Mouse (Mus musculus): ENCODE results near the gene Fundc2.

The Fundc2 gene

DNA sequence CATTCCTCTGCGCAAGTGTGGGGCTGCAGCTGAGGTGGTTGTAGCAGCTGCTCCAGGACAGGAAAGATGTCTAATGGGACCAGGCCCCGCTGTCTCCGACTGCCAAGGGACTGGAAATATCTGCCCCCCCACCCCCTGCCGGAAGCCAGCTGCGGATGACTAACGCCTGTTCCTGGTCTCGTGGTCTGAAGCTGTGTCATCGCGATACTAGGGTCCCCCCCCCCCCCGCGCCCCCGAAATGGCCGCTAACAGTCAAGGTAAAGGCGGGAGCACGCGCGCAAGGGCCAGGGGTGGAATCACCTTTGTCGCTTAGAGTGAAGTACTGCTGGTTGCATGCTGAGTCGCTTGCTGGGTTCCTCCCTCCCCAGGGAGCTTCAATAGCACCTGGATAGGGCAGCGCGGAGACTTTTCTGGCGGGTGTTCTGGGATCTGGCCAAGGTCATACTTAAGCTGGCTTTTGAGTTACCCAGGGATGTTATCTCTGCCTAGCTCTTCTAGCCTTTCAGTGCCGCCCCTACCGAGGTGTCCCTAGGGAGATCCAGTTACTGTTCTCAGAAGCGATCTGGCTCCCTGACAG is at the start of gene Fundc2, which contains the start of gene F8:
TSS of gene Fundc2 (plus strand) at position 205 of the 577 bp plus-strand sequence.
TSS of gene F8 (minus strand) at position 421 of the 577 bp plus-strand sequence.
- DNase-seq (ENCODE audit: low spot score) = peak; percentile 75

DNA sequence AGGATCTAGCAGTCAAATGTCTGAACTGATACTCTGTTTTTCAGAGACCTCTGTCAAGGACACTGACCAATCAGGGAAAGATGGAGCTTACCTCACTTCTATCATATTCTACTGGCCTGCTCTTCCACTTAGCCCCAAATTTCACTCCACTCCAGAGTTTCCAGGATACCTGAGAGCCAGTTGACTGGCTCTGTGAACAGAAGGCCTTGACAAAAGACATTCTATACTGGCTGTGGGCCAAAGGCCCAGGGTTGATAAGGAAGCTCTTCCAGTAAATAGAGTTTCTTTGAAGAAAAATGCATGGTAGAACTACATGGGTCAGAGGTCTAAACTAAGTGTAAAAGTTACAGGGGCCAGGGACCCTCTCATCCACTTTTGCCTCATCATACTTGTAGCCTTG is 12.0 kb upstream of the Fundc2 start:
- DNase-seq (ENCODE audit: low spot score) = no peak

DNA sequence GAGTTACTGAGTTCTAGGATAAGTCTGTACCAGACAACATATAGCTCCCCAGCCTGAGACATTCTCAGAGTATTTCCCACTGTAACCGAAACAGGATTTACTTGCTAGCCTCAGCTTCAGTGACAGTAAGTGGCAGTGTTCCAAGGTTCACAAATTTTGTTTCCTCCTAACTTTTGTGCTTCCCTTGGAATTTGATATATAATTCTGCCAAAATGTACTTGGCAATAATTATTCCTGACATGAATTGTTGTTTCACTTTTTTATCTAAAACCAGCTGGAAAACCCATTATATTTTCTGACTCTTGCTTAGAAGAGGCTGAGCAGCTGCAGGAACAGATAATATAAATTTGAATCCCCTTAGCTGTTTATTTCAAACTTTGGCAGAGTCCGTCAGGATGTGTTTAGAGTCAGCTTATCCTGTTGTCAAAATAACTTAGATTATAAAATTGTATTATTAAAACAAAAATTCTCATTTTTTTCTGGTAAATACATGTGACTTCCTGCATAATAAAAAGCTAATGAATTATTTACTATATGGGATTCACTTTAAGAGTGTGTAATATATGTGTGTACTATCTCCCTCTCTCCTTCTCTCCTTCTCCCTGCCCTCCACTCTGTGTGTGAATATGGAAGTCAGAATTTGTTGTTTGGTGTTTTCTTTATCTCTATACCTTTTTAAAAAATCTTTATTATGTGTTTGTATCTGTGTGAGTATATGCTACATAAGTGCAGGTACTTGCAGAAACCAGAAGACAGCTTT is 9.4 kb upstream of the Fundc2 start:
- no peak for DNase-seq (ENCODE audit: low spot score)

DNA sequence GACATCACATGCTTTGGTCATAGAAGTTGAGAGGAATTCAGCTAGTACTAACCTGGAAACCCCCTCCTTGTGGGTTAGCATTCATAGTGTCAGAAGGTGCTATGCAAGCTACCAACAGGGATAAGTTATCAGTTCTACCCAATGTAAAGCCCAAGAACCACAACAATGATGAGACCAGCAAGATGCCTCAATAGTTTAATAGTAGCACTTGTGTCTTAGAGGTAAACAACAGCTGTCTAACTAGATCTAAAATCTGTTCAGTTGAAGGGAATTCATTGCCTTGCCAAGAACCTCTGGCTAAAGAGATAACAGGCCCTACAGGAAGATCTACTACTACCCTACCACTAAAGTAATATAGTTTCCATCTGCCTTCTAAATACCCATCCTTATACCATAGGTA is 5.4 kb upstream of the Fundc2 start:
- no peak for DNase-seq (ENCODE audit: low spot score)

DNA sequence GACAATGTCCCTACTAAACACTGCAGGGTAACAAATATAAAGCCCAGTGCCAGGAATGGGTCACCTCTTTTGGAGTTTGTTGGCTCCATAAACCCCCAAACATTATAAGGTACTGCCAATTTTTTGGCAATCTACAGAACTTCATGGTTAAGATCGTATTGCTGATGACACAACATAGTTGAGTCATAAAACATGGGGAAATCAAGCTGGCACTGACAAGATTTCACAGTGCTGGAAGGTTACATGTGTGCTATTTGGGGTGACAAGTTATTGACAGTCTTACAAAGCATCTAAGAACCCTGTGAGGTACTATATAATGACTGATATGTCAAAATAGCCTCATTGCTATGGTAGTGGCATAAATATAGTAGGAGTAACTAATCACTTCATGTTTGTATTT is 1.0 kb upstream of the Fundc2 start:
- DNase-seq (ENCODE audit: low spot score) = no peak

DNA sequence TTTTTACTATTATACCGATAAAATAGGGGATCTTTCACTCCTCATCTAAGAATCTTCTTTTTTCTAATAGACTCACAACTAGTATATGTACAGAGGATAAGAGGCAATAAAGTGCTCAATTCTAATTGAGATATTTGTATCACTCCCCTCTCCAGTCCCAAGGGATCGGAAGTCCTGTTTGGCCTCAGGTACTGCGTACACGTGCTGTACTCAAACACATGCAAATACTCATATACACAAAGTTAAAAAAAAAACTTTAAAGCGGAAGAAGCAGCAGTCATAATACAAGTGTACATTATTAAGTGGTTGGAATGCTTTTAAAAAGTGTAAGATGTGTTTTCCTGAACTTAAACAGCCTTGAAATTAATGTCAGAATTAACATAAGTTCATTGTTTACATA is 500 bp upstream of the Fundc2 start:
- DNase-seq (ENCODE audit: low spot score) = no peak

DNA sequence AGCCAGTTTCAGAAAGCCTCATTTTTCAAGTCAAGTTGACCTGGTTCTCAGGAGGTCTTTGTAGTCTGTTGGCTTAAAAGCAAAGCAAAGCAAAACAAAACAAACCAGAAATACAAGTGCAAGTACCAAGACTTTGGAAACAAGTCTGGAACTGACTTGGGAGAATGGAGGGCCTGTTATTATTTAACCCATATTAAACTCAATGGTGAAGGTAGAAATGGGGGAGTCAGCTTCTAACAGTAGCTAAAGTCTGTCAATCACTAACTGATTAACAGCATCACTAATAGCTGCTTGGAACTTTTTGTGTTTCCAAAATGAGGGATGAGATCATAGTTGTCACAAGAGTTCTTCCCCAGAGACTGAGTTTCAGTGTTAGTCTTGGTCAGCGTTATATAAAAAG is 17.3 kb downstream of the Fundc2 start:
- DNase-seq (ENCODE audit: low spot score) = no peak

DNA sequence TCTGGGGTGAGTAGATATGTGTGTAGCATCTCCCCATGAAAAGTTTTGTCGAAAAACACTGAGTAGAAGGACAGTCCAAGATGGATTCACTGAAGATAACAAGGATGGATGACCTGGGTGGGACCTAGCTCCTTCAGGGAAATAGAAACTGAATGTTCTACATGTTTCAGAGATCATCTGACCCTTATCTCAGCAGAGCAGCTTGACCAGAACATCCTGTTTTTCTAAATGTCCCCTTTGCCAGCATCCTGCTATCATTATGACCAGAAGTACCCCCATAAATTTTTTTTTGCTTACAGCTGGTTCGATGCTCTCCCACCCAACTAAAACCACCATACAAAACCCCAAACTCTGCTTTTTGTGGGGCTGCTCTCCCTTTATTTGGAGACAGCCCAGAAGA is 20.5 kb downstream of the Fundc2 start:
- no peak for DNase-seq (ENCODE audit: low spot score)

DNA sequence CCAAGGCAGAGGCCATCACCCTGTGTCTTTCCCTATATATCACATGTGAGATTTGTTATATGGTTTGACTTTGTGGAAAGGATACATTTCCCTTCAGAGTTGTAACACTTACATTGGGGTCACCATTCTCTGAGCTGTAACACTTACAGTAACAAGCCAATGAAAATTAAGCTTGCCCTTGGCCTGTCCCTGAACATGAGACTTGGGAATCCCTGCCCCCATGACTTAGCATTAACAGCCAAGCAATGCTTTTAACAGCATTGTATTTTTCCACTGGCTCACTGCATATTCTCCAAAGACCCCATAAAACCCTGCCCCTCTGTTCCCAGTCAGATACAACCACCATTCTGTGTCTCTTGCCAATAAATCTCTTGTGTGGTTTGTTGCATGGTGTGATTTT is 21.2 kb downstream of the Fundc2 start:
- DNase-seq (ENCODE audit: low spot score) = no peak

DNA sequence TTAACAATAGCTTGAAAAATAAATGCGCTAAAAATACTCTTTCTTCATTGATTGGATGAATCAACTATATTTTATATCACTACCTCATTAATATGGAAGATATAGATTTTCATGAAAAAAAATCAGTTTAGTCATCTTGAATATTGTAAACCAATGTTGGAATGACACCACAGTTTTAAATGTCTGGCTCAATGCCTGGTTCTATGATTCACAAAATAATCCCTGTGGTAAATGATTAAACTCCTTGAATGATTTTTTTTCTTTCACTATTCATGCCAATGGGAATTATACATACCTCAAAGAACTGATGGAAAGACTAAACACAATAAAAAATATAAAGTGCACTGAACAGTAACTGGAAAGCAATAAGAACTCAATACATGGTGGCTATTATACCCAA is 27.5 kb downstream of the Fundc2 start:
- no peak for DNase-seq (ENCODE audit: low spot score)

DNA sequence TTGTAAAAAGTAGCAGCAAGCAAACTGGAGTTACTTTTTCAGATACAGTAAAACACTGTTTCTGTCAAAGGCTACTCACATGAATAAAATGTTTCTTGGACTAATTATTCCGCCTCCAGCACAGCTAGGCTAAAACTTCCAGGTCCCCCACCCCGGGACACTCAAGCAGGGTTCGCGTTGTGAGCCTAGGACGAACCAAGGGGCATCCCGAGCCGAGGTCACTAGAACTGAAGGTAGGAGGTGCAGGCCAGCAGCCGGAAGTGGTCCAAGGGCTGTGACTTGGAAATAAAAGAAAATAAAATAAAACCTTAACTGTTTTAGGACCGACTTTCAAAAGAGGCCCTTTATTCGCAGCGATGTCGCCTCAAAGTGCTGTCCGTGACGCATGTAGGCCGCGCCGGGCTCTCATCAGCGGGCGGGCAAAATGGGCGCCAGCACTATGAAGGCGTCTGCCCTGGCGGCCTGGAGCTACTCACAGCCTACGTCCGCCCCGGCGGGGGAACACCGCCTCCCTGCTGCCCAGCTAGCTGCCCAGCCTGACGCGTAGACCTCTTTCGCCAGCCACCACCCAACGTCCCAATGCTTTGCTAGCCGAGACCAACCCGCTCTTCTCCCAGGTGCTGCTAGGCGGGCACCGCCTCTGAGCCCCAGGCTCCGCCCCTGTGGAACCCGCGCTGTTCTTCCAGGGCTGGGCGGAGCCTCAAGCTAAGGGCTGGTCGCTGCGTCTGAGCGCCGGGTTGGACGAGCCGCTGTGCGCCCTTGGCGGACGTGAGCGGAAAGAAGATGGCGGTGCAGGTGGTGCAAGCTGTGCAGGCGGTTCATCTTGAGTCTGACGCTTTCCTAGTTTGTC is 34.0 kb downstream of the Fundc2 start, which contains the start of the genes Cmc4, Mtcp1 and Brcc3:
TSS of gene Cmc4 (minus strand) at position 649 of the 850 bp plus-strand sequence.
TSS of gene Mtcp1 (minus strand) at position 653 of the 850 bp plus-strand sequence.
TSS of gene Brcc3 (plus strand) at position 693 of the 850 bp plus-strand sequence.
- DNase-seq (ENCODE audit: low spot score) = peak; percentile 90
